Mouse (Mus musculus) ES-E14 (cell line): Measurements from ENCODE around the gene Ccdc71. TPM values are rescaled to one million over a fixed set of nuclear protein-coding genes. Genes with fewer than 3 reads are reported as not detected.

ENCODE experiments used
- DNase-seq: peaks from one replicate; pipeline ENCODE4 v3.0.0-alpha.2; 2013; ENCODE audit warnings: low read depth, low spot score
- H3K27ac ChIP-seq: 2 replicates; pipeline ENCODE4 v1.5.1; 2012; ENCODE audit warnings: low read depth, mild to moderate bottlenecking, low read length, moderate library complexity, mixed read lengths; ENCODE audit not compliant: poor library complexity, insufficient read depth, severe bottlenecking
- H3K36me3 ChIP-seq: 2 replicates; pipeline ENCODE4 v1.6.1; 2012; ENCODE audit warnings: mild to moderate bottlenecking, low read length, moderate library complexity, mixed read lengths; ENCODE audit not compliant: control insufficient read depth, poor library complexity, insufficient read depth, severe bottlenecking
- H3K4me1 ChIP-seq, 2 experiments: fragments of 150-350 bp in 1 of 2; sonication (generic) in 1 of 2; 2 replicates each; pipeline ENCODE4 v1.6.1; 2012; ENCODE audit warnings: low read length in 2 of 2, mild to moderate bottlenecking in 1 of 2, mixed read lengths in 1 of 2; ENCODE audit not compliant: control insufficient read depth in 2 of 2, insufficient read depth in 2 of 2, poor library complexity in 1 of 2
- H3K4me3 ChIP-seq, 2 experiments: fragments of 150-350 bp in 1 of 2; sonication (generic) in 1 of 2; 2 replicates each; pipeline ENCODE4 v1.5.1; 2012; ENCODE audit warnings: low read length in 2 of 2, low read depth in 1 of 2, mild to moderate bottlenecking in 1 of 2, mixed read lengths in 1 of 2; ENCODE audit not compliant: insufficient read depth in 1 of 2, poor library complexity in 1 of 2, severe bottlenecking in 1 of 2
- H3K9ac ChIP-seq: 2 replicates; pipeline ENCODE4 v1.6.1; 2012; ENCODE audit warnings: low read depth, mild to moderate bottlenecking, low read length, mixed read lengths; ENCODE audit not compliant: poor library complexity, insufficient read depth, severe bottlenecking
- H3K9me3 ChIP-seq: fragments of 150-350 bp; sonication (generic); 2 replicates; pipeline ENCODE4 v1.6.1; 2012; ENCODE audit warnings: low read depth, mild to moderate bottlenecking, low read length; ENCODE audit not compliant: control insufficient read depth, insufficient read depth
- CHD2 ChIP-seq: IDR thresholded peaks from 2 replicates; pipeline ENCODE4 v1.6.1; 2014; ENCODE audit warnings: mild to moderate bottlenecking, low read depth, low read length, inconsistent platforms
- HCFC1 ChIP-seq: IDR thresholded peaks from 2 replicates; pipeline ENCODE4 v1.6.1; 2012; ENCODE audit warnings: low read length, inconsistent platforms, borderline replicate concordance; ENCODE audit not compliant: insufficient read depth
- MAFK ChIP-seq: IDR thresholded peaks from 2 replicates; pipeline ENCODE4 v1.6.1; 2014; ENCODE audit warnings: mild to moderate bottlenecking, low read depth, low read length, inconsistent platforms; ENCODE audit not compliant: insufficient read depth
- ZC3H11A ChIP-seq: IDR thresholded peaks from 2 replicates; pipeline ENCODE4 v1.6.1; 2012; ENCODE audit warnings: low read depth, mild to moderate bottlenecking, inconsistent platforms, low read length, borderline replicate concordance
- ZNF384 ChIP-seq: IDR thresholded peaks from 2 replicates; pipeline ENCODE4 v1.6.1; 2012; ENCODE audit warnings: low read depth, low read length, inconsistent platforms
- in situ Hi-C, 2 experiments: fragments of 600-800 bp; cut with MboI; formaldehyde crosslinking; loops; one replicate each; pipeline ENCODE4 v1.15.1; 2025; ENCODE audit warnings: low sequenced_read_pairs in 2 of 2, inconsistent platforms in 1 of 2; ENCODE audit not compliant: unreplicated experiment in 2 of 2
- total RNA-seq: library from RNA; depleted of rRNA; stranded (reverse); fragments of 300-350 nt; gene quantifications from 2 replicates; pipeline ENCODE4 v1.2.3, GENCODE M21; 2012

Ccdc71 gene
- total RNA-seq, 1 experiment: 18.6 TPM

GRCm38 (mm10) chr9:108461181-108461631 is 879 bp downstream of the Ccdc71 start, which contains the start of gene Klhdc8b:
TSS of gene Klhdc8b (minus strand) at chr9:108461581.
- Histone ChIP-seq H3K9me3 (no peaks in the 10 kb centered on the region), H3K36me3 (peaks cover 14% of the 10 kb centered on the region), H3K4me1 (peaks cover 4 to 19% of the 10 kb centered on the region in 2 experiments), H3K4me3 (peak within 1 kb of the TSS; percentile 83 to 99), H3K9ac (peak within 1 kb of the TSS; percentile 99), H3K27ac (peak within 1 kb of the TSS; percentile 92)
- in situ Hi-C loops: no loop called here
- no peak for DNase-seq
- TF ChIP-seq HCFC1 (no peak), ZNF384 (no peak), CHD2 (no peak)

GRCm38 (mm10) chr9:108461675-108462074 is 1.3 kb downstream of the Ccdc71 start:
- Histone ChIP-seq H3K9me3 (no peaks in the 10 kb centered on the region), H3K4me1 (peaks cover under 1 to 19% of the 10 kb centered on the region in 2 experiments; a peak in 3 of 4 replicates), H3K36me3 (peaks cover 14% of the 10 kb centered on the region), H3K27ac (no peak overlapping the region), H3K9ac (peak overlapping the region; percentile 71), H3K4me3 (peak overlapping the region; percentile 83 to 99)
- in situ Hi-C loops: no loop called here
- TF ChIP-seq ZNF384 (no peak), ZC3H11A (no peak), CHD2 (no peak), MAFK (no peak), HCFC1 (no peak)
- no peak for DNase-seq

- peak overlapping the region in 1 of 2 experiments; percentile 8; a peak in 1 of 4 replicates for H3K4me3 ChIP-seq
- in situ Hi-C loops: no loop called here
- H3K4me1 ChIP-seq: peaks cover 0 to 19% of the 10 kb centered on the region in 2 experiments; a peak in 3 of 4 replicates
- peaks cover 14% of the 10 kb centered on the region for H3K36me3 ChIP-seq
- DNase-seq: no peak
- H3K27ac ChIP-seq: no peak overlapping the region
- no peaks in the 10 kb centered on the region for H3K9me3 ChIP-seq
- H3K9ac ChIP-seq: peak overlapping the region; percentile 1; the same call in 1 of the 2 replicates
- TF ChIP-seq ZC3H11A (no peak), CHD2 (no peak), MAFK (no peak), ZNF384 (no peak), HCFC1 (no peak)
Measured at GRCm38 (mm10) chr9:108462192-108462591, 1.9 kb downstream of the Ccdc71 start.

- Histone ChIP-seq H3K4me1 (peaks cover 0 to 16% of the 10 kb centered on the region in 2 experiments; a peak in 3 of 4 replicates), H3K27ac (no peak overlapping the region), H3K9ac (peak overlapping the region; percentile 46), H3K9me3 (no peaks in the 10 kb centered on the region), H3K36me3 (peaks cover 14% of the 10 kb centered on the region), H3K4me3 (peak overlapping the region in 1 of 2 experiments; percentile 10; a peak in 1 of 4 replicates)
- DNase-seq: no peak
- in situ Hi-C loops: no loop called here
- no peak for TF ChIP-seq ZC3H11A
- TF ChIP-seq HCFC1: no peak
- no peak for TF ChIP-seq MAFK
- TF ChIP-seq ZNF384: no peak
- no peak for TF ChIP-seq CHD2
Measured at GRCm38 (mm10) chr9:108463713-108464112, 3.4 kb downstream of the Ccdc71 start.

GRCm38 (mm10) chr9:108466219-108466618 is 5.9 kb downstream of the Ccdc71 start:
- H3K9ac ChIP-seq: no peak overlapping the region
- H3K36me3 ChIP-seq: peaks cover 14% of the 10 kb centered on the region
- in situ Hi-C loops: no loop called here
- H3K9me3 ChIP-seq: no peaks in the 10 kb centered on the region
- H3K27ac ChIP-seq: no peak overlapping the region
- peaks cover 0 to 11% of the 10 kb centered on the region in 2 experiments; a peak in 2 of 4 replicates for H3K4me1 ChIP-seq
- DNase-seq: no peak
- TF ChIP-seq ZC3H11A (no peak), MAFK (no peak), CHD2 (no peak), ZNF384 (no peak), HCFC1 (no peak)
- H3K4me3 ChIP-seq: no peak overlapping the region
